Mouse (Mus musculus) lung, postnatal 0 days (tissue): ENCODE results near the gene Syne3.

Source experiments
- CTCF ChIP-seq: IDR thresholded peaks from 2 replicates; pipeline ENCODE4 v1.5.1; 2016; ENCODE audit warnings: antibody characterized with exemption, mild to moderate bottlenecking
- EP300 ChIP-seq: IDR thresholded peaks from 2 replicates; pipeline ENCODE4 v1.6.1; 2016; ENCODE audit warnings: antibody characterized with exemption, mild to moderate bottlenecking, control low read depth

DNA sequence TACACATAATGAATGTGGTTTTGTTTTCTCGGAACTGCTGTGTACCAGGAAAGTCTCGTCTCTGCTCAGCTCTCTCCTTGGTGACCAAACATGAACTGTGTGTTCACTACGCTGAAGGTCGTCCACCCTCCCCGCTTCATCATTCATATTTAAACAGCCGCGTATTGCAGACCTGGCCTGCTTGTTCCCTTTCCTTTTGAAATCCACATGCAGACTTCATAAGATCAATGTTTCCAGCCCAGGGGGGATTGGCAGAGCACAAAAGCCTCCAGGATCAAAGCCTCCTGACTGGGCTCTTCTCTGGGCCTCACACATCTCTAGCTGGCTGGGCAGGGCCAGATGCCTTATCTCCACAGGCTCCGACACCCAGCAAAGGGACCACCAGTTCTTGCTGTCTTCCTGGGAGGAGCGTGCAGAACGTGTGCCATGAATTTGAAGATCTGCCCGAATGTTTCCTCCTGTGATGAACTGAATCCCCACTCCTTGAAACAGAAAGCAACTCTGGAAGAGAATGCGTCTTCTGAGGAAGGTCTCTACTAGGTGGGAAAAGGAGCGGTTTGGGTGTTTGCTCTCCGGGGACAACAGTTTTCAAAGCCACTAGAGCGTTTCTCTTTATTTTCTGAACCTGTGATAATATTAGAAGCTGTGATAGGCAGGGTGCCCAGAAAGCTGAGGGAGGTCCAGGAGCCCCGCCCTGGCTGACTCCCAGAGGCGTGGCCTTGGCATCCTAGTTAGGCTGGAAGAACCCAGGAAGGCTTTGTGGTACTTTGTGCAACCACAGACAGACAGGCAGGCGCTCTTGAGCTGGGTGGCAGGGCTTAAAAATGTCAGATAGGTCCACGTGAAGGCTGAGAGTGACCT, 10.0 kb upstream of the Syne3 start:
- no peak for TF ChIP-seq CTCF
- TF ChIP-seq EP300 = no peak
